Mouse (Mus musculus): ENCODE data around the gene Lrrc28.

GRCm38 (mm10) chr7:67673656-67674055, 28.6 kb upstream of the Lrrc28 start:
- TF ChIP-seq POLR2A (IDR thresholded peaks at IDR 0.05; ENCODE audit: borderline replicate concordance, insufficient read depth, low read length) = no peak
- TF ChIP-seq CTCF (IDR thresholded peaks at IDR 0.05; ENCODE audit: borderline replicate concordance, insufficient read depth, low read depth, low read length) = no peak
